Mouse (Mus musculus): ENCODE results near the gene Bcr. TPM values are rescaled to one million over a fixed set of nuclear protein-coding genes. Genes with fewer than 3 reads are reported as not detected.

The Bcr gene
- total and polyA plus RNA-seq, 2 experiments from 2014 or later = 11.0 to 59.8 TPM

DNA sequence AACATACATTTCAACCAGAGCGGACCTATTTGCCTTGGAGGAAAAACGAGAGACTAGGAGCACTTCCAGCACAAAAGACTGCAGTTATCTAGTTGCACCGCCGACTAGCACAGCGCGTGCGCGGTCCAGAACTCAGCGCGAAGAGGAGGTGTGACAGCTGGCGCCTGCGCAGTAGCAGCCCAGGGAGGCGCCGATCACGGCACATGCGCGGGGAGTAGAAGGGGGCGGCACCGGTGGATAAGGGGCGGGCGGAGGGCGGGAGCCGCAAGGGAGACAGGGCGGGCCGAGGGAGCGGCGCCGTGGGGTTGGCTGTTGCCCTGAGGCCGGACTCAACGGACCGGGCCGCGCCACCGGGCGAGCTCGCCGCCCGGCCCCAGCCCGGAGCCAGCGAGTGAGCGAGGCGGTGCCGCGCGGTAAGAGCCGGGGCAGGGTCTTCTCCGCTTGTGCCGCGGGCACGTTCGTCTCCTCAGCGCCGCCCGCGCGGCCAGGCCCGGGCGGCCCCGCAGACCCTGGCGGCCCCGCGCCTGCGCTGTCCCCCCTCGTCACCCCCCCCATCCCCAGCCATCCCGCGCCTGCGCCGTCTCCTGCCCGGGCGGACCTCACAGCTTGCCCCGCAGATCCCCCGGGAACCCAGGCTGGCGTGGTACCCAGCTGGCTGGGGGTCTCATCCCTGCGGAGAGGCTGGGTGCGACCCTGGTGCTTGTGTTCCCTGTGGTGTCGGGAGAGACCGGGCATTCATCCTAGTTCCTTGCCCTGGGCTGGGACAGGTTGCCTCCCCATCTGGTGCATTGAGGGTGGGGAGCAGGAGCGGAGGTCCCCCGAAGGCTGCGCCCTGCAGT is 151.6 kb downstream of the Bcr start, which contains the start of gene Specc1l:
Gene Specc1l (plus strand): TSS at position 267 of the 839 bp plus-strand sequence.
- Histone ChIP-seq H3K36me3 (ENCODE audit: insufficient read depth, low read length) (no peaks in the 10 kb centered on the region), H3K9ac (replicated peaks; ENCODE audit: low read length, poor library complexity, severe bottlenecking) (peak within 1 kb of the TSS; percentile 96), H3K4me3 (ENCODE audit: low read depth, low read length) (peak within 1 kb of the TSS; percentile 88), H3K27ac (ENCODE audit: low read depth, low read length) (peak within 1 kb of the TSS; percentile 98), H3K4me1 (ENCODE audit: insufficient read depth, low read length) (0 out of 2 replicates have a peak, but pooled peaks cover 2% of the 10 kb centered on the region), H3K9me3 (ENCODE audit: low read length) (no peaks in the 10 kb centered on the region), H3K4me2 (ENCODE audit: low read depth, low read length, poor library complexity, severe bottlenecking) (peak within 1 kb of the TSS; percentile 78), H3K27me3 (ENCODE audit: insufficient read depth, low read length) (no peaks in the 10 kb centered on the region)
- ATAC-seq (ENCODE audit: low FRiP score) (peak; percentile 98), DNase-seq (ENCODE audit: low spot score) (peak; percentile 98)
- under 1% methylated on average over 69 of the region's 80 CpGs for WGBS
- no peak for TF ChIP-seq CTCF (IDR thresholded peaks at IDR 0.05)

DNA sequence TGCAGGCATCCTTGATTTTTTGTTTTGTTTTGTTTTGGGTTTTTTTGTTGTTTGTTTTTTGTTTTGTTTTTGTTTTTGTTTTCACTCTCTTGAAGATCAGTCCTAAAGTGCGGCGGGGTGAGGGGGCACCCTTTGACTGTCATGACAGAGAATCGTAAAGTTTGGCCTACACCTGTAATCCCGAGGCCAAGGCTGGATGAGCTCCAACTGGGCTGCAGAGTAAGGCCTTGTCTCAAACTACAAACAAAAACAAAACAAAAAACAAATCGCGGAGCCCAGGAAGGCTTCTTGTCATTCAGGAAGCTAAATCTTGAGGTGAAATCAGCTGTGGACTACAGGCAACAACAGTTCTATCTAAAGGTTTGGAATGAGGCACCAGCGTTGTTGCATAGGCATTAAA is 152.6 kb downstream of the Bcr start:
- WGBS = 33% methylated on average over 7 of the region's 7 CpGs
- Histone ChIP-seq H3K36me3 (ENCODE audit: insufficient read depth, low read length) (no peaks in the 10 kb centered on the region), H3K27me3 (ENCODE audit: insufficient read depth, low read length) (no peaks in the 10 kb centered on the region), H3K9ac (replicated peaks; ENCODE audit: low read length, poor library complexity, severe bottlenecking) (peak overlapping the region; percentile 96), H3K4me3 (ENCODE audit: low read depth, low read length) (peak overlapping the region; percentile 88), H3K9me3 (ENCODE audit: low read length) (no peaks in the 10 kb centered on the region), H3K4me2 (ENCODE audit: low read depth, low read length, poor library complexity, severe bottlenecking) (peak overlapping the region; percentile 78), H3K4me1 (ENCODE audit: insufficient read depth, low read length) (0 out of 2 replicates have a peak, but pooled peaks cover 2% of the 10 kb centered on the region), H3K27ac (ENCODE audit: low read depth, low read length) (peak overlapping the region; percentile 98)
- no peak for TF ChIP-seq CTCF (IDR thresholded peaks at IDR 0.05)
- DNase-seq (ENCODE audit: low spot score) (peak; percentile 25), ATAC-seq (ENCODE audit: low FRiP score) (no peak)

DNA sequence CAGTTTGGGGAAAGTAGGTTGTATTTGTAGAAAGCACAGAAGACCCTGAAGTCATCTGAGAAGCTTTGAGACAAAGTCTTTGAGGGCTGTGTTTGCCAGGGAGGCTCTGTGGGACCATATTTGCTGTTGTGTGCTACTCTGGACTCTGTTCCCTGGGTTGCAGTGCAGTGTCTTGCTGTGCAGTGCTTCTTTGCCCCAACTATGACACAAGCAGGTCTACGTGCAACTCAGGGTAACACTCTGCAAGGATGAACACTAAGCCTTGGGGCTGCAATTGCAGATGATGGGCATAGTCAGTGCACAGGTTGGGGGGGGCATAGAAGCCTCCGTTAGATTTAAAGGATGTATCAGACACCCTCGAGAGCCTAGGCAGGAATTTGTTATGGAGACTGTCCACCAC is 160.3 kb downstream of the Bcr start:
- TF ChIP-seq CTCF (IDR thresholded peaks at IDR 0.05) = no peak
- Histone ChIP-seq H3K9me3 (ENCODE audit: low read length) (no peaks in the 10 kb centered on the region), H3K4me3 (ENCODE audit: low read depth, low read length) (no peak overlapping the region), H3K27ac (ENCODE audit: low read depth, low read length) (no peak overlapping the region), H3K9ac (replicated peaks; ENCODE audit: low read length, poor library complexity, severe bottlenecking) (no peak overlapping the region), H3K4me1 (ENCODE audit: insufficient read depth, low read length) (no peaks in the 10 kb centered on the region), H3K27me3 (ENCODE audit: insufficient read depth, low read length) (no peaks in the 10 kb centered on the region), H3K4me2 (ENCODE audit: low read depth, low read length, poor library complexity, severe bottlenecking) (no peak overlapping the region), H3K36me3 (ENCODE audit: insufficient read depth, low read length) (no peaks in the 10 kb centered on the region)
- DNase-seq (ENCODE audit: low spot score) (no peak), ATAC-seq (ENCODE audit: low FRiP score) (no peak)
- 92% methylated on average over 3 of the region's 3 CpGs for WGBS

DNA sequence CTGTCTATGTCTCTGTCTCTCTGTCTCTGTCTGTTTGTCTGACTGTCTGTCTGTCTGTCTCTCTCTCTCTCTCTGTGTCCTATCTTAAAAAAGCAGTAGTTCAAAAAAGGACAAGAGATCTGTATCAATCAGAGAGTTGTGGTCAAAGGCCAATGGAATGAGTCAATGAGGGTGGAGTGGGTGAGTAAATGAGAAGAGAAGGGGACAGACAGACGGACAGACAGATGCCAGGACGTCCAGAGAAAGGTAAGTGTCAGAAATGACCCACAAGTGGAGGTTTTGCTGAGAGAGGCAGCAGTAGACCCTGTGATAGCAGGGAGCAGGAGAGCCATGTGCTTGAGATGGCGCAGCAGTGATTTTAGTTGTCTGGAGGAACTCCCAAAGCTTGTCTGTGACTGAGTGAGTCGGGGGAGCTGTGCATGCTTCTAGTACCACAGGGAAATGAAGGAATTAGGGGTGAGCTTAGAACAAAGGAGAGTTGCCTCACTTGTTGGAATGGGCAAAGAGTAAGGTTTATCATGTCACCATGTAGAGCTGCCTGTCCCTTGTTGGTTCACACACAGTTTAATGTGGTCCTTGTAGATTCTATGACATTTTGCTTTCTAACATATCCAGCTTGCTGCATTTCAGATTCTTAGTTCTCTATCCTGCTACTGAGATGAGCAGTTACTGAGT is 161.7 kb downstream of the Bcr start:
- no peak overlapping the region for H3K27ac ChIP-seq (ENCODE audit: low read depth, low read length)
- H3K4me2 ChIP-seq (ENCODE audit: low read depth, low read length, poor library complexity, severe bottlenecking) = no peak overlapping the region

DNA sequence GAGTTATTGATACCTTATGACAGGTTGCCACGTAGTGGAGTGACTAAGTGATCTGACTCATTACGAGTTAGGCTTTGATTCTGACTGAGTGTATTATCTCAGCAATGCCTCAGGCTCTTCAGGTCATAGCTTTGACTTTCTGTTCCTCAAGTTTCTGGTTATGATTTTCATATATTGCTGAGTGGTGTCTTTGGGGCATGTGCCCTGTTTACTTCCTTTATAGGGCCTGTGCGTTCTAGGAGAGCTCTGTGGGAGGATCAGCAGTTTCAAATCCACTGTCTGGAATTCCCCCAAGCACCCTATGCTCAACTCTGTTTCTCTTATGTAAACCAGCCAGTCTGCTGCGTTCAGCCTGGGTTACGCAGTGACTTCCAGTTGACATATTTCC is 162.2 kb downstream of the Bcr start:
- H3K4me2 ChIP-seq (ENCODE audit: low read depth, low read length, poor library complexity, severe bottlenecking) = no peak overlapping the region
- H3K27me3 ChIP-seq (ENCODE audit: insufficient read depth, low read length) = no peaks in the 10 kb centered on the region
- TF ChIP-seq CTCF (IDR thresholded peaks at IDR 0.05) = no peak
- no peak overlapping the region for H3K9ac ChIP-seq (replicated peaks; ENCODE audit: low read length, poor library complexity, severe bottlenecking)
- no peak for ATAC-seq (ENCODE audit: low FRiP score)
- no peak overlapping the region for H3K27ac ChIP-seq (ENCODE audit: low read depth, low read length)
- DNase-seq (ENCODE audit: low spot score) = no peak
- no peaks in the 10 kb centered on the region for H3K9me3 ChIP-seq (ENCODE audit: low read length)
- no peak overlapping the region for H3K4me3 ChIP-seq (ENCODE audit: low read depth, low read length)
- H3K4me1 ChIP-seq (ENCODE audit: insufficient read depth, low read length) = no peaks in the 10 kb centered on the region
- no peaks in the 10 kb centered on the region for H3K36me3 ChIP-seq (ENCODE audit: insufficient read depth, low read length)
- WGBS = 81% methylated on average over 5 of the region's 5 CpGs

More for the DNA sequence above, 161.7 kb downstream of the Bcr start:
- no peak overlapping the region for H3K4me3 ChIP-seq (ENCODE audit: low read depth, low read length)
- WGBS = 71% methylated on average over 4 of the region's 4 CpGs
- no peaks in the 10 kb centered on the region for H3K9me3 ChIP-seq (ENCODE audit: low read length)
- H3K36me3 ChIP-seq (ENCODE audit: insufficient read depth, low read length) = no peaks in the 10 kb centered on the region
- ATAC-seq (ENCODE audit: low FRiP score) = no peak
- no peak for DNase-seq (ENCODE audit: low spot score)
- H3K4me1 ChIP-seq (ENCODE audit: insufficient read depth, low read length) = no peaks in the 10 kb centered on the region
- TF ChIP-seq CTCF (IDR thresholded peaks at IDR 0.05) = no peak
- H3K9ac ChIP-seq (replicated peaks; ENCODE audit: low read length, poor library complexity, severe bottlenecking) = no peak overlapping the region
- no peaks in the 10 kb centered on the region for H3K27me3 ChIP-seq (ENCODE audit: insufficient read depth, low read length)

DNA sequence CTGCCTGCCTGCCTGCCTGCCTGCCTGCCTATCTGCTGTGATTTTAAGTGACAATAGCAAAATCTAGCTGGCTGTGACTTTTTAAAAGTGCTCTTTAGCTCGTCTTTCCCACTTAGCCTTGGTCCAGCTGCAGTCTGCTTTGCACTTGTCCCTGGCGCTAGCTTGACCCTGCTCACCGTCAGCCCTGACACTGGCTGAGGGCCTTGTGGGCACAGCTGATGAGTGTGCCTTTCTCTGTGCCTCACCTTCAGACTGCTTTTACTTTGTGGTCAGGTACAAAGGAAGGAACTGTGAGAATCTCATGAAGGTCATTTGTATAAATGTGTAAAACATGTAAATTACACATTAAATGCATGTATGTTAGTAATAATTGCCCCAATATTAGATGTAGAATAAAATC is 163.8 kb downstream of the Bcr start:
- no peak for ATAC-seq (ENCODE audit: low FRiP score)
- no peaks in the 10 kb centered on the region for H3K4me1 ChIP-seq (ENCODE audit: insufficient read depth, low read length)
- WGBS = 62% methylated on average over 3 of the region's 3 CpGs
- no peaks in the 10 kb centered on the region for H3K36me3 ChIP-seq (ENCODE audit: insufficient read depth, low read length)
- H3K4me2 ChIP-seq (ENCODE audit: low read depth, low read length, poor library complexity, severe bottlenecking) = no peak overlapping the region
- H3K27me3 ChIP-seq (ENCODE audit: insufficient read depth, low read length) = no peaks in the 10 kb centered on the region
- H3K9me3 ChIP-seq (ENCODE audit: low read length) = no peaks in the 10 kb centered on the region
- no peak overlapping the region for H3K4me3 ChIP-seq (ENCODE audit: low read depth, low read length)
- no peak for DNase-seq (ENCODE audit: low spot score)
- TF ChIP-seq CTCF (IDR thresholded peaks at IDR 0.05) = no peak
- no peak overlapping the region for H3K27ac ChIP-seq (ENCODE audit: low read depth, low read length)
- H3K9ac ChIP-seq (replicated peaks; ENCODE audit: low read length, poor library complexity, severe bottlenecking) = no peak overlapping the region

All from midbrain, postnatal 0 days (tissue).